Mouse (Mus musculus) heart, embryonic 14.5 days (tissue): ENCODE results near the gene Igbp1b. TPM values are rescaled to one million over a fixed set of nuclear protein-coding genes. Genes with fewer than 3 reads are reported as not detected.

ENCODE experiments used
- polyA plus RNA-seq: library from polyadenylated mRNA; unstranded; fragments of >200 nt; fragmentation: Nextera tagmentation; extraction: Ambion mirVana; gene quantifications from 2 replicates; pipeline ENCODE4 v1.2.1, GENCODE M21; 2014

Gene Igbp1b
- polyA plus RNA-seq, 1 experiment from 2014 or later, result not detected

Other genes with a start within 250 kb of the Igbp1b start
- gene Lmo3, start 76.6 kb downstream of the Igbp1b start, polyA plus RNA-seq, result 0.92 and 1.9 TPM in 2 replicates